Mouse (Mus musculus) small intestine, adult 2 months (tissue): ENCODE measurements around the gene 4930432K21Rik. TPM values are rescaled to one million over a fixed set of nuclear protein-coding genes. Genes with fewer than 3 reads are reported as not detected.

Experiments
- H3K27ac ChIP-seq: fragments of 200-500 bp; 2 replicates; pipeline ENCODE4 v1.5.1; 2012; ENCODE audit warnings: low read depth, low read length, control low read depth, inconsistent platforms; ENCODE audit not compliant: insufficient read depth
- H3K27me3 ChIP-seq: fragments of 200-500 bp; 2 replicates; pipeline ENCODE4 v1.6.1; 2012; ENCODE audit warnings: mild to moderate bottlenecking, moderate library complexity, low read length, inconsistent platforms; ENCODE audit not compliant: control insufficient read depth, insufficient read depth
- H3K36me3 ChIP-seq: fragments of 200-500 bp; 2 replicates; pipeline ENCODE4 v1.6.1; 2012; ENCODE audit warnings: mild to moderate bottlenecking, low read length, control low read depth, inconsistent platforms; ENCODE audit not compliant: control insufficient read depth, insufficient read depth
- H3K4me1 ChIP-seq: fragments of 200-500 bp; 2 replicates; pipeline ENCODE4 v1.6.1; 2012; ENCODE audit warnings: low read length, inconsistent platforms, mixed read lengths; ENCODE audit not compliant: control insufficient read depth, insufficient read depth, insufficient read length
- H3K4me3 ChIP-seq: fragments of 200-500 bp; 2 replicates; pipeline ENCODE4 v1.5.1; 2012; ENCODE audit warnings: low read depth, mild to moderate bottlenecking, control low read depth, inconsistent platforms, low read length, moderate library complexity
- CTCF ChIP-seq: fragments of 200-500 bp; IDR thresholded peaks from 2 replicates; pipeline ENCODE4 v1.5.1; 2012; ENCODE audit warnings: low read depth, mild to moderate bottlenecking, control low read depth, inconsistent platforms, low read length, moderate library complexity, mixed read lengths; ENCODE audit not compliant: insufficient replicate concordance, insufficient read length; ENCODE audit errors: extremely low read depth
- POLR2A ChIP-seq: fragments of 200-500 bp; IDR thresholded peaks from 2 replicates; pipeline ENCODE4 v1.6.1; 2012; ENCODE audit warnings: low read depth, mild to moderate bottlenecking, control low read depth, inconsistent platforms, low read length, moderate library complexity
- WGBS: fragments of 180-500 bp; shearing (Covaris S2); methylation state at CpG from one replicate; pipeline ENCODE4 v1.1.7; 2018; 5-methylcytosine and 5-hydroxymethylcytosine counted together
- polyA plus RNA-seq: library from polyadenylated mRNA; depleted of rRNA; stranded (reverse); fragments of >200 nt; gene quantifications from 2 replicates; pipeline ENCODE4 v1.2.3, GENCODE M21; 2012

Gene 4930432K21Rik
- polyA plus RNA-seq, 1 experiment: 0.22 TPM

- peaks cover 28% of the 10 kb centered on the region for H3K4me1 ChIP-seq
- no peaks in the 10 kb centered on the region for H3K36me3 ChIP-seq
- no peaks in the 10 kb centered on the region for H3K27me3 ChIP-seq
- TF ChIP-seq POLR2A (no peak), CTCF (no peak)
- 57% methylated on average over 8 of the region's 8 CpGs for WGBS
- H3K27ac ChIP-seq: 0 out of 2 replicates have a peak overlapping the region, but pooled peaks have one; percentile 7
- peak overlapping the region; percentile 94 for H3K4me3 ChIP-seq
Observed at GRCm38 (mm10) chr8:84200126-84200555, 52.3 kb downstream of the 4930432K21Rik start.

- Histone ChIP-seq H3K4me3 (peak overlapping the region; percentile 94), H3K27ac (peak overlapping the region; percentile 97), H3K36me3 (no peaks in the 10 kb centered on the region), H3K4me1 (peaks cover 28% of the 10 kb centered on the region), H3K27me3 (no peaks in the 10 kb centered on the region)
- 2% methylated on average over 70 of the region's 70 CpGs for WGBS
- TF ChIP-seq POLR2A (peak; percentile 94), CTCF (no peak)
Observed at GRCm38 (mm10) chr8:84200652-84201544, 53.1 kb downstream of the 4930432K21Rik start.

- H3K36me3 ChIP-seq: peaks cover under 1% of the 10 kb centered on the region; the same call in 1 of the 2 replicates
- peak overlapping the region; percentile 97 for H3K27ac ChIP-seq
- peak overlapping the region; percentile 94 for H3K4me3 ChIP-seq
- TF ChIP-seq POLR2A: peak; percentile 33; the same call in 1 of the 2 replicates
- no peak for TF ChIP-seq CTCF
- WGBS: 42% methylated on average over 15 of the region's 15 CpGs
- no peaks in the 10 kb centered on the region for H3K27me3 ChIP-seq
- peaks cover 28% of the 10 kb centered on the region for H3K4me1 ChIP-seq
Observed at GRCm38 (mm10) chr8:84201545-84202245, 53.9 kb downstream of the 4930432K21Rik start.

- Histone ChIP-seq H3K27ac (peak overlapping the region; percentile 97), H3K27me3 (no peaks in the 10 kb centered on the region), H3K4me3 (peak overlapping the region; percentile 94), H3K36me3 (peaks cover 1% of the 10 kb centered on the region; the same call in 1 of the 2 replicates), H3K4me1 (peaks cover 28% of the 10 kb centered on the region)
- WGBS: 47% methylated on average over 9 of the region's 9 CpGs
- TF ChIP-seq CTCF: no peak
- no peak for TF ChIP-seq POLR2A
Observed at GRCm38 (mm10) chr8:84202466-84202865, 54.6 kb downstream of the 4930432K21Rik start.

GRCm38 (mm10) chr8:84202938-84203917 is 55.4 kb downstream of the 4930432K21Rik start:
- TF ChIP-seq CTCF (no peak), POLR2A (peak; percentile 31; the same call in 1 of the 2 replicates)
- Histone ChIP-seq H3K27me3 (no peaks in the 10 kb centered on the region), H3K36me3 (peaks cover 1% of the 10 kb centered on the region; the same call in 1 of the 2 replicates), H3K4me3 (peak overlapping the region; percentile 94), H3K4me1 (peaks cover 23% of the 10 kb centered on the region), H3K27ac (peak overlapping the region; percentile 97)
- whole genome bisulfite sequencing: 22% methylated on average over 34 of the region's 34 CpGs
